Mouse (Mus musculus): ENCODE results near the gene Slc7a15. TPM values are rescaled to one million over a fixed set of nuclear protein-coding genes. Genes with fewer than 3 reads are reported as not detected.
A peak's percentile ranks its signal among the peaks of the same experiment; 100 is the strongest.
"Not testable (repeated sequence)": the region's sequence is repeated elsewhere in the genome, so short reads cannot be mapped to it uniquely, and the experiment has no call there.

Gene Slc7a15
- not detected in 2 replicates for total RNA-seq (2017)

GRCm38 (mm10) chr12:8598966-8599365 lies at the start of gene Slc7a15:
Slc7a15 (minus strand) TSS chr12:8599066.
- not testable (repeated sequence) for ATAC-seq (replicated peaks in 1 of 2; ENCODE audit: insufficient read depth in 1 of 2, low FRiP score in 2 of 2, low TSS enrichment in 1 of 2, low read depth in 1 of 2, poor library complexity in 2 of 2, severe bottlenecking in 2 of 2)

GRCm38 (mm10) chr12:8648211-8648610 lies 49.3 kb upstream of the Slc7a15 start:
- not testable (repeated sequence) for ATAC-seq (replicated peaks in 1 of 2; ENCODE audit: insufficient read depth in 1 of 2, low FRiP score in 2 of 2, low TSS enrichment in 1 of 2, low read depth in 1 of 2, poor library complexity in 2 of 2, severe bottlenecking in 2 of 2)

GRCm38 (mm10) chr12:8641425-8641735 lies 42.5 kb upstream of the Slc7a15 start:
- ATAC-seq (replicated peaks in 1 of 2; ENCODE audit: insufficient read depth in 1 of 2, low FRiP score in 2 of 2, low TSS enrichment in 1 of 2, low read depth in 1 of 2, poor library complexity in 2 of 2, severe bottlenecking in 2 of 2), result no peak

DNA sequence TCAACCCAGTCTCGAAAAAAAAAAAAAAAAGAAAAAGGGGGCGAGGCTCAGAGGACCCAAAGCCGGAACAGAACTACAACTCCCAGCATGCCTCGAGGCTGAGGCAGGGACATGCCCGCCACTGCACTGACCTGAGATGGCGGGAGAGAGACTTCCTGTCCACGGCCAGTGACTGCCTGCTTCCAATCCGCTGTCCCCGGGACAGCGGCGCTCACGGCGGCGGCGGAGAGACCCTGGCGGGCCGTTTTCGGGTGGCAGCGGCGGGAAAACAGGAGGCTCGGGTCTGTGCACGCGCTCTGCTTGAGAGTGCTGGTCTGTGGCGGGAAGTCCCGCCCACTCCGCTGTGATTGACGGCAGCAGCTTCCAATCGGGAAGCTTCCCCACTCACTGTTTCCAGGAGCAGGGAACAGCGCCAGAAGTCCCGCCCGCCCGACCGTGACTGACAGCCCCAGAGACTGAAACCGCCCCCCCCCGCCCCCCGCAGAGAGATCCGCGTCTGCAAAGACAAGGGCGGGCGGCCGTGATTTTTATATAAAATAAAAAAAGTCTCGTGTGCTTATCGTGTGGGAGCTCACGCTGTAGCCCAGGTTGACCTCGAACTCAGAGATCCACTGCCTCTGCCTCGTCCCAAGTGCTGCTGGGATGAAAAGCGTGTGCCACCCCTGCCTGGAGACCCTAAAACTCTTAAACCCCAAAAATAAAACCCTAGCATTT lies 42.0 kb upstream of the Slc7a15 start:
- ATAC-seq (replicated peaks in 1 of 2; ENCODE audit: insufficient read depth in 1 of 2, low FRiP score in 2 of 2, low TSS enrichment in 1 of 2, low read depth in 1 of 2, poor library complexity in 2 of 2, severe bottlenecking in 2 of 2), result peak; percentile 94 to 98

GRCm38 (mm10) chr12:8640186-8640585 lies 41.3 kb upstream of the Slc7a15 start:
- not testable (repeated sequence) for ATAC-seq (replicated peaks in 1 of 2; ENCODE audit: insufficient read depth in 1 of 2, low FRiP score in 2 of 2, low TSS enrichment in 1 of 2, low read depth in 1 of 2, poor library complexity in 2 of 2, severe bottlenecking in 2 of 2)

DNA sequence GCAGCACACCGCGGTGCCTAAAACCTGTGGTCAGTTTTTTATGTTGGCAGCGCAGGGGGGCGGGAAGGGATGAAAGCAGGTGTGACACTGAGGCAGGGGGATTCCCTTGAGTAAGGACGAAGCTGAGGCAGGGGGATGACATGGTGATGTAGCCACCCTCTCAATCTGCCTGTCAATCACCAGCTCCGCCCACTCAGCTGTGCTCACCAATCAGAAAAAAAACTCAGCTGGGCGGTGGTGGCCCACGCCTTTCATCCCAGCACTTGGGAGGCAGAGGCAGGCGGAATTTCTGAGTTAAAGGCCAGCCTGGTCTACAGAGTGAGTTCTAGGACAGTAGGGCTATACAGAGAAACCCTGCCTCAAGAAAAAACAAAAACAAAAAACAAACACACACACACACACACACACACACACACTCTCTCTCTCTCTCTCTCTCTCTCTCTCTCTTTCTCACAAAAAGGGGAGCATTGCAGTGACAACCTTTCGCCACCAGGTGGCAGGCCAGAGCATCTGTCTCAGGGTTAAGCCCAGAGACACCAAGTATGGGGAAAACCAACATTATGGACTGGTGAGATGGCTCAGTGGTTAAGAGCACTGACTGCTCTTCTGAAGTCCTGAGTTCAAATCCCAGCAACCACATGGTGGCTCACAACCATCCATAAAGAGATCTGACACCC lies 39.7 kb upstream of the Slc7a15 start:
- ATAC-seq (replicated peaks in 1 of 2; ENCODE audit: insufficient read depth in 1 of 2, low FRiP score in 2 of 2, low TSS enrichment in 1 of 2, low read depth in 1 of 2, poor library complexity in 2 of 2, severe bottlenecking in 2 of 2), result peak; percentile 53 to 56; a peak in 3 of 4 replicates

GRCm38 (mm10) chr12:8636945-8637344 lies 38.1 kb upstream of the Slc7a15 start:
- peak in 1 of 2 experiments; percentile 42; a peak in 1 of 4 replicates for ATAC-seq (replicated peaks in 1 of 2; ENCODE audit: insufficient read depth in 1 of 2, low FRiP score in 2 of 2, low TSS enrichment in 1 of 2, low read depth in 1 of 2, poor library complexity in 2 of 2, severe bottlenecking in 2 of 2)

GRCm38 (mm10) chr12:8635546-8635945 lies 36.7 kb upstream of the Slc7a15 start:
- peak in 1 of 2 experiments; percentile 15; a peak in 1 of 4 replicates for ATAC-seq (replicated peaks in 1 of 2; ENCODE audit: insufficient read depth in 1 of 2, low FRiP score in 2 of 2, low TSS enrichment in 1 of 2, low read depth in 1 of 2, poor library complexity in 2 of 2, severe bottlenecking in 2 of 2)

DNA sequence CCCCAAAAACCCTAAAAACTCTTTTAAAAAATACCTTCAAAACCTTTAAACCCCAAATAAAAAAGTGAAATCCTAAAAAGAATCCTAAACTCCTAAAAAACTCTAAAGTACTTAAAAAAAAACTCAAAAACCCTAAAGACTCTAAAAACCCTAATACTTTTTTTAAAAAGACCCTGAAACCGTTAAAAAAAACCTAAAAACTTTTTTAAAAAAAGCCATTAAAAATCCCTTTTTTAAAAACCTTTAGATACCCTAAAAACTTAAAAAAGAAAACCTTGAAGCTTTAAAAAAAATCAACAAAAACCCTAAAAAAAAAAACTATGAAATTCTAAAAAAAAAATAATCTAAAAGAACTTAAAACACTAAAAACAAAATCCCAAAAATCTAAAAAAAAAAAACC lies 35.4 kb upstream of the Slc7a15 start:
- ATAC-seq (replicated peaks in 1 of 2; ENCODE audit: insufficient read depth in 1 of 2, low FRiP score in 2 of 2, low TSS enrichment in 1 of 2, low read depth in 1 of 2, poor library complexity in 2 of 2, severe bottlenecking in 2 of 2), result no peak

DNA sequence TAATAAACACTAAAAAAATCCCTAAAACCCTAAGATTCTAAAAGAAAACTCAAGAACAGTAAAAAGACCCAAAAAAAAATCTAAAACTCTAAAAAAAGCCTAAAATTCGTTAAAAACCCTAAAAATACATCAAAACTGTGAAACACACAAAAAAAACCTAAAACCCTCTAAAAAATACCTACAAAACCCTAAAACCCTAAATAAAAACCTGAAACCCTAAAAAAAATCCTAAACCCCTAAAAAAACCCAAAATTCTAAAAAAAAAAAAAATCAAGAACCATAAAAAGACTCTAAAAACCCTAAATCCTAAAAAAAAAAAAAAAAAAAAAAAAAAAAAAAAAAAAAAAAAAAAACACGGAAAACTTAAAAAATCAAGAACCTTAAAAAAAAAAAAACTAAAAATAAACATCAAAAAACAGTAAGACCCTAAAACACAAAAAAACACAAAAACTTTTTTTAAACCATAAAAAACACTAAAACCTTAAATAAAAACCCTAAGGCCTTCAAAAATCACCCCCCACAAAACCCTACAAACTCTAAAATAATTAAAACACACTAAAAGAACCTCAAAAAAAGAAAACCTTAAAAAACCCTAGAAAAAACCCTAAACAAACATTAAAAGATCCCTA lies 34.0 kb upstream of the Slc7a15 start:
- no peak for ATAC-seq (replicated peaks in 1 of 2; ENCODE audit: insufficient read depth in 1 of 2, low FRiP score in 2 of 2, low TSS enrichment in 1 of 2, low read depth in 1 of 2, poor library complexity in 2 of 2, severe bottlenecking in 2 of 2)

- no peak for ATAC-seq (replicated peaks in 1 of 2; ENCODE audit: insufficient read depth in 1 of 2, low FRiP score in 2 of 2, low TSS enrichment in 1 of 2, low read depth in 1 of 2, poor library complexity in 2 of 2, severe bottlenecking in 2 of 2)
Measured at GRCm38 (mm10) chr12:8631691-8632090, 32.8 kb upstream of the Slc7a15 start.

DNA sequence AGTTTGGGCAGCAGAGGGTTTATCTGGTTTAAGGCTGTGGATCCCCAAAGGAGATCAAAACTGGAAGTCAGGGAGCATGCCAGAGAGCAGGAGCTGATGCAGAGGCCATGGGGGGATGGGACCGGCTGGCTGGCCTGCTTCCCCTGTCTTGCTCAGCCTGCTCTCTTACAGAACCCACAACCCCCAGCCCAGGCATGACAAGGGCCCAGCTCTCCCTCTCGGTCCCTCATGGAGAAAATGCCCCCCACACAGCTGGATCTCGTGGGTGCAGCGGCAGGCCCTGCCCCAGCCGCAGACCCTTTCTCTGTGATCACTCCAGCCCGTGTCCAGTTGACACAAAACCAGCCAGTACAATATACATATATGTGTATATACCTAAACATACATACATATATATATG lies 30.7 kb upstream of the Slc7a15 start:
- no peak for ATAC-seq (replicated peaks in 1 of 2; ENCODE audit: insufficient read depth in 1 of 2, low FRiP score in 2 of 2, low TSS enrichment in 1 of 2, low read depth in 1 of 2, poor library complexity in 2 of 2, severe bottlenecking in 2 of 2)

DNA sequence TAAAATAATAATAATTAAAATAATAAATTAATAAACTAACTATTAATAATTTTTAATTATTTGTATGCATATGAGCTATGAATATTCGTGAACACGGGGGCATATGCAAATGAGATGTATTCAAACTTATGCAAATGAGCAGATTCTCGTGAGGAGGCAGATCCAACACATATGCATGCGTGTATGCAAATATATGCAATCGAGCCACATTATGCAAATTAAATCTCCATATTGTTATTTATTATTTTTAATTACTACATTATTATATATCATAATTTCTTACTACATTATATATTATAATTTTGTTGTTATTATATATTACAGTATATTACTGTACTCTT lies 21.8 kb upstream of the Slc7a15 start:
- ATAC-seq (replicated peaks in 1 of 2; ENCODE audit: insufficient read depth in 1 of 2, low FRiP score in 2 of 2, low TSS enrichment in 1 of 2, low read depth in 1 of 2, poor library complexity in 2 of 2, severe bottlenecking in 2 of 2), result no peak

DNA sequence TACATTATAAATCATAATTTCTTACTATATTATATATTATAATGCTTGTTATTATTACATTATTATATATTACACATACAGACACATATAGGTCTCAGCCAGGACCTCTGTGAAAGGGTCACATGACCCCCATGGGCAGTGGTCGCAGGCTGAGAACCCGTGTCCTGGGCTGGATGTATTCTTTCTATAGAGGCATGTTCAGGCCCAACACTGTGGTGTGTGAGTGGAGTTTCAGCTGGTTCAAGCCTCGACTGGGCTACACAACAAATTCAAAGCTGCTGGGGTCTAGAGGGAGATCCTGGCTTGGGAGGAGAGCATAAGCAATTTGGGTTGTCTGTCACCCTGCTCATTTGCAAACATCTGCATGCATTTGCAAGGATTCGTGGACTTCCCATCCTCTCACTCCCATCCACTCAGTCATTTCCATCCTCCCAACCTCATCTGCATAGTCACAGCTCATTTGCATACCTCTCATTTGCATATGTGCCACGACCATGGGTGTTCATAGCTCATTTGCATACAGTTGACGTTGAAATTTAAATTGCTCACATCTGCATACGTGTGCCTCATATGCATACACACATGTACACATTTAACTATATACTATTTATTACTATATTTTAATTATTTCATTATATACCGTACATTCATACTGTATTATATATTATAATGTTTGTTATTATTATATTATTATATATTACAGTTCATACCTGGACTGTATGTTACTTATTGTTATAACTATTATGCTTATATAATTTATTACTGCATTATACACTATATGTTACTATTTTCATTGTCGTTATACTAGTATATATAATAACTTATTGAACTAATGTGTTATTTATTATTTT lies 21.2 kb upstream of the Slc7a15 start:
- ATAC-seq (replicated peaks in 1 of 2; ENCODE audit: insufficient read depth in 1 of 2, low FRiP score in 2 of 2, low TSS enrichment in 1 of 2, low read depth in 1 of 2, poor library complexity in 2 of 2, severe bottlenecking in 2 of 2), result no peak; a peak in 1 of 4 replicates

DNA sequence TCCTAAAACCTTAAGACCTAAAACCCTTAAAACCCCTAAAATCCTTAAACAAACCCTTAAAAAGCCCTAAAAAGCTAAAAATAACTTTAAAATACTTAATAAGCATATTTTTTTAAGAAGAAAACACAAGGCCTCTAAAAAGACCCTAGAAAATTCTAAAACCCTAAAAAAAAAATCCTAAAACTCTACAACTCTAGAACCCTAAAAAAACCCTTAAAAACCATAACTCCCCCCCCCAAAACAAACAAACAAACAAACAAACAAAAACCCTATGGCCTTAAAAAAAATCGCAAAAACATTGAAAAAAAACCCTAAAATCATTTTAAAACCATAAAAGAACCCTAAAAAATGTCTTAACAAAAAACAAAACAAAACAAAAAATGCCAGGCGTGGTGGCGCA lies 19.4 kb upstream of the Slc7a15 start:
- no peak for ATAC-seq (replicated peaks in 1 of 2; ENCODE audit: insufficient read depth in 1 of 2, low FRiP score in 2 of 2, low TSS enrichment in 1 of 2, low read depth in 1 of 2, poor library complexity in 2 of 2, severe bottlenecking in 2 of 2)

GRCm38 (mm10) chr12:8609070-8609469 lies 10.2 kb upstream of the Slc7a15 start:
- no peak for ATAC-seq (replicated peaks in 1 of 2; ENCODE audit: insufficient read depth in 1 of 2, low FRiP score in 2 of 2, low TSS enrichment in 1 of 2, low read depth in 1 of 2, poor library complexity in 2 of 2, severe bottlenecking in 2 of 2)

GRCm38 (mm10) chr12:8595611-8596010 lies 3.3 kb downstream of the Slc7a15 start:
- ATAC-seq (replicated peaks in 1 of 2; ENCODE audit: insufficient read depth in 1 of 2, low FRiP score in 2 of 2, low TSS enrichment in 1 of 2, low read depth in 1 of 2, poor library complexity in 2 of 2, severe bottlenecking in 2 of 2), result no peak

DNA sequence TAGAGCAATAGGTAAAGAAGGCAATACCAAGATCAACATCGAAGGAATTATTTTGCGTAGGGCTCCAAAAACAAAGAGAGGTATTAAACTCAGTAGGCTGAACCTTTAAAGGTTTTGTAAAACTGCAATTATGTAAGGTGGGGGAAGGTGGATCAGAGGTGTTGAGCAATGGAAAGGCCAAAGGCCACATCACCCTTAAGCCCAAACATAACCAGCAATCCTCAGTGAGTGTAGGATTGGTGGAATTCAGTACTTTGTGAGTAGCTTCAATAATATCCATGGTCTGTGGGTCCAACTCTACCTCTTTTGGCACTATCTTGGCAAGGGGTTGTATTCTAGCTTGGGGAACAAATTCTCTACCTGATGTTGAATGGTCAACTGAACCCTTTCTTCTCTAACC lies 7.5 kb downstream of the Slc7a15 start:
- not testable (repeated sequence) for ATAC-seq (replicated peaks in 1 of 2; ENCODE audit: insufficient read depth in 1 of 2, low FRiP score in 2 of 2, low TSS enrichment in 1 of 2, low read depth in 1 of 2, poor library complexity in 2 of 2, severe bottlenecking in 2 of 2)

Data from hematopoietic stem cell, adult 5-6 weeks (primary cell).